Mouse (Mus musculus) frontal cortex, adult 2 months (tissue): Measurements from ENCODE around the gene Pdlim4. TPM values are rescaled to one million over a fixed set of nuclear protein-coding genes. Genes with fewer than 3 reads are reported as not detected.
A peak's percentile ranks its signal among the peaks of the same experiment; 100 is the strongest.

Experiments
- DNase-seq, 2 experiments: peaks; one replicate each; pipeline ENCODE4 v3.0.0; 2022; ENCODE audit warnings: low spot score in 1 of 2; ENCODE audit errors: extremely low spot score in 1 of 2
- polyA plus RNA-seq: library from polyadenylated mRNA; depleted of rRNA; stranded (reverse); fragments of >200 nt; gene quantifications from 2 replicates; pipeline ENCODE4 v1.2.3, GENCODE M21; 2012

Gene Pdlim4
- polyA plus RNA-seq, 1 experiment: 22.6 TPM

DNA sequence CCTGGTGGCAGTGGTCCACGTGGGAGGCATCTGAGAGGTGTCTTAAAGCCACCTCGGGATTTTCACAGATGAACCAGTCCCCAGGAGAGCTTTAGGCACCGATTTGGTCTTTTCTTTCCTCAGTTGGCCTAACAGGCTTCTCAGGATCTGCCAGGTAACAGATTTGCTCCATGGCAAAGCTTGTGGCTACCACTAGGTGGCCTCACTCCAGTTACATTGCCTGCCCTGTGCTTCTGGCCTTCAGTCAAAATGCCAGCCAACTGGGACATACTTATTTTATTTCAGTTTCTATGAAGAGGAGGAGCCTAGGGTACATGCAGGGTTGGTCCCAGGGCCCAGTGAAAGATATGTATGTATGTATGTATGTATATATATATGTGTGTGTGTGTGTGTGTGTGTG, 24.2 kb upstream of the Pdlim4 start:
- DNase-seq: peak in 1 of 2 experiments; percentile 47

DNA sequence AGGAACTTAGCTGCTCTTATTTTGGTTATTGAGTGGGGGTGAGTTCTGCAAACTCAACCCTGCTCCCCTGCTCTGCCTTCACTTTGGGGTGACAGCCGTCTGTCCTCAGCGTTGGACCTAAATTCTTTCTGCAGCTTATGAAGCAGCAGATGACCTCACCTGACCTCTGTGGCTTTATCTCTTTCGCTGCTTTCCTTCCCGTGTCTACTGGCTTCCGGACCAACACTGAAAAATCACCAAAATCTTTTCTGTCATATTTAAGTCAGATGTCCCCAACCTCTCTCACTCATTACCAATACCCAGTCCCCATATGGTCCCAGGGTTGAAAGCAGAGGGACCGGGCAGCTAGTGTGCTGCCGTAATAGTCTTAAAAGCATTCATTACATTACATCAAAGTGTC, 23.4 kb upstream of the Pdlim4 start:
- DNase-seq: no peak

DNA sequence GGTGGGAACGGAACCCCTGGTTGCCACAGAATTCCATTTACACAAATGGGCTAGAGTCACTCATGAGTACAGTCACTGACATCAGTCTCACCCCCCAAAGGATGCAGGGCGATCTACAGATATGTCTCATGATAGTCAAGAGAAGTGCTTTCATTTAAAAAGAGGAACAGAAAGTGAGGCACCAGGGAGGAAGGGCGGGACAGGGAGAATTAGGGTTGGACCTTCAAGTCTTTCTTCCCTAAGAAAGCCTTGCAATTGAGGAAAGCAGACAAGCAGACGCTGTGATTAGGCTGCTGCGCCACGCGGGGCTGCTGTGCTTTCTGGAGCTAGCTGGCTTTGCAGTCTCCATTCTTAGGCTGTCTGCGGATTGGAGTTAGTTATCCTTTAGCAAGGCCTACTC, 22.9 kb upstream of the Pdlim4 start:
- peak in 1 of 2 experiments; percentile 25 for DNase-seq

DNA sequence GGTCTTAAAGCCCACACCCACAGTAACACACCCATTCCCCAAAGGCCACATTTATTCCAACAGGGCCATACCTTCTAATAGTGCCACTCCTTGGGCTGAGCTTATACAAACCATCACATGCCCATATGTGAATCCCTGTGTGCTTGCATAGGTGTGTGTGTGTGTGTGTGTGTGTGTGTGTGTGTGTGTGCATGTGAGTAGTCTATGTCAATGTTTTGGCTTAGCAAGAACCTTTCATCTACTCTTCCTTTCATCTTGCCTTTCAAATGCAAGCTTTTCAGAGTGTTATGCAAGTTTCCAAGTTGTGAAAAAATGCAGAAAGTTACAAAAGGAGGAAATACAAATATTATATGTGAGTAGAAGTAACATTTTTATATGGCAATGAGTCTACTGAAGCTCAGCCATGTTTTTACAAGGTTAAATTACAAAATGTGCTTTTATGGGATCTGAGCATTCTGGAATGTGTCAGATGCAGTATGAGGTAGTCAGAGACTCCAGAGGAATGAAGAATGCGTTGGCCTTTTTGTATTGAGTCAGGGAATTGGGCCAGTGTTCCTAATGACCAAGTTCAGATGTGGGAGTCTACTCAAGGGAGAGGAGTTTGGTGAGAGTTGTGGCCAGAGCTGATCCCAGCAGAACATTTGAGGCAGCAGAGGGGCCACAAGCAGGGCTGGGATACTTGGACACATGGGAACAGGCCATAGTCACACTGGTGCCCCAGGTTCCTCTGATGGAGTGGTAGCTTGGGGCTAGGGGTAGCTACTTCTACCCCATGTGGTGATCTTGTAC, 21.5 kb upstream of the Pdlim4 start:
- no peak for DNase-seq

DNA sequence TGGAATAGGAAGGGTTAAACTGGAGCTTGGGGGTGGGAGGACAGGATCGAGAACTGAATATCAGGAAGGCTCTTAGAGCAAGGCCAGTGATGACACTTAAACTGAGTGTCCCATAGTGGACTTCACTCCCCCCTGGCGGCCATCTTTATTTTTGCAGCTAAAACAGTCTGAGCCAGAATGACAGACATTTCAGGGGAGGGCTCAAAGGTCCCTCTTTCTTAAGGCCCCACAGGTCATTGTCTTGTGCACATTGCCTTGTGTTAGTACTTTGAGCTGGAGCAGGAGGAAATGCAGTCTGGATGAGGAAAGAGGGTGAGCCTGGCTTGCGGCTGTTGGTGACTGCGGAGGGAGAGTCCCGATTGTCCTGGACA, 20.1 kb upstream of the Pdlim4 start:
- DNase-seq: peak in 1 of 2 experiments; percentile 87

DNA sequence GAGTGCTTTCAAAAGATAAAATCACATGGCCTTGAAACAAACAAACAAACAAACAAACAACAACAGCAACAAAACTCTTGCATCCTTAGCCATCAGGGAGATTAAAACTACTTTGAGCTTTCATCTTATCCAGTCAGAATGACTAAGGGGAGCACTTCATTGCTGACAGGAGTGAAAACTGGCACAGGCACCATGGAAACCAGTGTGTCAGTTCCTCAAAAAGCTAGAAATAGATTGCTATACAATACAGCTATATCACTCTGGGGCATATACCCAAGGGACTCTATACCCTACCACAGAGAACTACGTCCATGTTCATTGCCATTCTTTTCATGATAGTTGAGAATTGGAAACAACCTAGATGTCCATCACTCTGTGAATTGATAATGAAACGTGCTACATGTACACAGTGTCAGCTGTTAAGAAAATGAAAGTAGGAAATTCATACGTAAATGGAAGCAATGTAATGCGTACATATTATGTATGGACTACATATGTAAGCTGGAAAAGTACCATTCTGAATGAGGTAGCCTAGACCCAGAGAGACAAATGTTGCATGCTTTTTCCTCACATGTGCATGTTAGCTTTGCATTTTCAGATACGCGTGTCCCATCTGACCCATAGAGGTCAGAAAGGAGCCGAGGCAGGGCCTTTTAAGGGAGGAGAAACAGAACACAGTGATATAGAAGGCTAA, 19.6 kb upstream of the Pdlim4 start:
- peak in 1 of 2 experiments; percentile 35 for DNase-seq

DNA sequence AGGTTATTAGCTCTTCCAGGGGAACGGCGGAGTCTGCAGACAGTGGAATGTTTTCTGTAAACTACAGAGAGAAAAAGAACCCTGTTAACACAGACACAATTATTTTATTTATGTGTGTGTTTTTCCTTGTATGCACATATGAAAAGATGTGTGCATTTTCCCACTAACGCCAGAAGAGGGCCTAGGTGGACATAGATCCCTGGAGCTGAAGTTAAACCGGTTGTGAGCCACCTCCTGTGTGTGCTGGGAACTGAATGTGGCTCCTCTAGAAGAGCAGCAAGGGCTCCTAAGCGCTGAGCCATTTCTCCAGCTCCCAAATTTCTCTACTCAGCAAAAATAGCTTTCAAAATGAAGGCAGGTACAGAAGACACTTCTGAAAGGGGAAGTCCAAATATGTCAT, 17.0 kb upstream of the Pdlim4 start:
- DNase-seq: no peak

DNA sequence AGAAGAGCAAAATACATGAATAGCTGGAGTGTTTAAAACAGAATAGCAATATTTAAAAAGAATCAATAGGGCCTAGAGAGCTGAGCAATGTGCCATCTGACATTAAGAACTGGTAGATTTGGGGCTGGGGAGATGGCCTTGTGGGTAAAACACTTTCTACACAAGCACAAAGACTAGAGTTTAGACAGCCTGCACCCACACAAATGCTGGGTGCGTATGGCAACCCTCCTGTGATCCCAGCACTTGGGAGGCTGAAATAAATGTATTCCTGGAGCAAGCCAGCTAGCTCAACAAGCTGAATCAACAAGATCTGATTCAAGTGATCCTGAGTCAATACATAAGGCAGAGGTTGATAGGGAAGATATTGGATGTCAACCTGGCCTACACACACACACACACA, 16.2 kb upstream of the Pdlim4 start:
- DNase-seq: no peak

DNA sequence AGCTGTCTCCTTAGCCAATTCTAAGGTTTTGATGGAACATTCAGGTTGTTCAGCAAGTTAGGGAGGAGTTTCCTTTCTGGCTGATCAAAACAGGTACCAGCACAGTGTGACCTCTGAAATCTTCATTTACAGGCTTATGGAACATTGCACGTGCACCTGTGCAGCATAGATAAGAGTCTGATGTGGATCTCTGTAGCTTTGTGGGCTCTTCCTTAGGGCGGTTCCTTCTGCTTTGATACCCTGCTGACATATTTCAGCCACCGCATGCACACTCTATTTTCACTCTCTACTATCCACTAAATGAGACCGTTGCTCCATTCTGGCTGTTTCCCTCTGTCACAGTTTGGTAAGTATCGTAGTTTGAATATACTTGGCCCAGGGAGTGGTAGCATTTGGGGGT, 13.9 kb upstream of the Pdlim4 start:
- no peak for DNase-seq

DNA sequence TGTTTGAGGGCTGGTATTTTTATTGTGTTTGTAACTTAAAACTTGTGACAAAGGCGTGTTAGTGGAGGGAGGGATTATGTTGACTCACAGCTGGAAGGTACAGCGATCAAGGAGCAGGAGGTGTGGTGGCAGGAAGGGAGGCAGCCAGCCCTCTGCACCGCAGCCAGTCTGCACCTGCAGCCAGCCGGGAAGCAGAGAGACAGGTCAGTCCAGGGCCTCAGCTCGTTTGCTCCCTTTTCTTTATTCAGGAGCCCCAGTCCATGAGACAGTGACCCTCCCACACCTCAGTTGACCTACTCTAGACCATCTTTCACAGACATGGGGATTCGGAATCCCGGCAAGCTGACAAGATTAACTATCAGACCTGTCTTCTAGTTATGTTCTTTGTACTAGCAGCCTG, 11.6 kb upstream of the Pdlim4 start:
- no peak for DNase-seq

DNA sequence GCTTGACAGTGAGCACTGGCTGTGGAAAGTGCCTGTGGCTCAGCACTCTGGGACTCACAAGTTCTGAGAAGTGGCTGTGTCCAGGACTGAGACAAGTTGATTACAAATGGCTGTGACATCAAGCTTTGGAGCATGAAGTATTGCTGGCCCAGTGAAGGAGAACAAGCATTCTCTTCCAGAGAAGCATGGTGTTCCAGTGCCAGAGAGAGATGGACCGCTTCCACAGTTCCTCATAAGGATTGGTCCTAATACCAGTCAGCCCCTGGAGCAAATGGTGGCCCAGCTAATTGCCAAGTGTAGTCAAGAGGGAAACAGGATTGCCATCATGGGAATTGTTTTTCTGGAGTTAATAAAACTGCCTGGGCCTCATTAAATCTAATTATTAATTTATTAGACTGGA, 7.3 kb upstream of the Pdlim4 start:
- no peak for DNase-seq

DNA sequence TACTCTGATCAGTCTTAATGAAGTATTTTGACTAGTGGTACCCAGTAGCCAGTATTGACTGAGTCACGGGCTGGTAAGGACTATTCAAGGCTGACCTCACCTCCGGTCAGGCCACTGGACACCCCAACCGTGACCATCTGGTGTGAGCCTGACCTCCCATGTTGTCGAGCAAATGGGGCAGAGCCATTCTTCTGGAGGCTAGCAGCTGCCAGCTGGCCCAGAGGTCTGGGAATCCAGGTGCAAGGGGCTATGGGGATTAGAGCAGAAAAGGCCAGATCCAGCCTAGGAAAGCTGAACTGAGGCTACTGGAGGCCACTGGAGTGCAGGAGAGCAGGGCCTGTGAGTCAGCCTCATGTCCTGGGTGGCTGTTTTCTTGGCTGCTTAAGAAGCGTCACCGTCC, 6.5 kb upstream of the Pdlim4 start:
- no peak for DNase-seq

DNA sequence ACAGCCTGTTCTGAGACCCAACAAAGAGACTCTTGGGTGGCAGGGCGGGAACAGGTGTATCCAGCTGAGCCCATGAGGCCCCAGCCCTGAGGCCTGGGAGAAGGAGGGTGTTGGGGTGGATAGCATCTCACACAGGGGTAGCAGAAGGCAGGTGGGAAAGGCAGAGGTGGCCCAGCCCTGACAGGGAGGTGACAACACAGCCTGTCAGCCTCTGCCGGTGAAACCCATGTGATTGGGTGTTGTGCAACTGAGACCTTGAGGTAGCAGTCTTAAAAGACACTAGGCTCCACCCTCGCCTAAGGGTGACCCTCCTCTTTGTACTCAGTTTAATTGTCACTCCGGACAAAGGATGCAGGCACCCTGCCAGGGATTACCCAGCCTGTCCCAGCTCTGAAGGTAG, 4.5 kb upstream of the Pdlim4 start:
- DNase-seq: no peak

DNA sequence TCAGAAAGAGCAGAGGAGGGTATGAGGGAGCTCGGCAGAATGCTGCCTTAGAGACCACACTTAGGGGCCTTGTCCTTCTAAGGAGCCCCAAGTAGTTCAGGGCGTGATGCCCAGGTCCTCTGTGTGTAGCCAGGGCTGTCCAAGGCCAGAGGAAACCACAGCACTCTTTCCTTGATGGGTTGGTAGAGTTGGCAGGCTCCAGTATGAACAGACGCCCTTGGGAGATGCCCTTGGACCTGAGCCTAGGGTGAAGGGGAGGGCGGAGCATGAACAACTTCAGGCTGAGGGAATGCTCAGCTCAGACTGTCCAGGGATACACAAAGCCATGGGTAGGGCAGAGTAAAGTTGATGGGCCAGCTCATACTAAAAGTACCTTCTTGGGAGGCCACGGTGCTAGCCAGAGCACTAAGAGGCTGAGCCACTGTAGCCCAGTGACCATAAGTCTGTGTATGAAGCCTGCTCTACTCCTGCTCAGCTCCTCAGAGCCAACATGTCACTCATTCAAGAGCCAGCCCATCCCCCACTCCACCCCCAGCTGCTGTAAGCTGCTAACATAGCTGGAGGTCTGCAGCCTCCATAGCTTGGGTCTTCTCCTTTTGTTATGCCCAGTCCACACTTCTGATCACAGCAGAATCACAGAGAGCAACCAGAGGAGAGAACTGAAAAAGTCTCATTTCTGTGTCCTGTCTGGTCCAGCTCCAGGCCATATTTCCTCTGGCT, 3.1 kb upstream of the Pdlim4 start:
- no peak for DNase-seq

DNA sequence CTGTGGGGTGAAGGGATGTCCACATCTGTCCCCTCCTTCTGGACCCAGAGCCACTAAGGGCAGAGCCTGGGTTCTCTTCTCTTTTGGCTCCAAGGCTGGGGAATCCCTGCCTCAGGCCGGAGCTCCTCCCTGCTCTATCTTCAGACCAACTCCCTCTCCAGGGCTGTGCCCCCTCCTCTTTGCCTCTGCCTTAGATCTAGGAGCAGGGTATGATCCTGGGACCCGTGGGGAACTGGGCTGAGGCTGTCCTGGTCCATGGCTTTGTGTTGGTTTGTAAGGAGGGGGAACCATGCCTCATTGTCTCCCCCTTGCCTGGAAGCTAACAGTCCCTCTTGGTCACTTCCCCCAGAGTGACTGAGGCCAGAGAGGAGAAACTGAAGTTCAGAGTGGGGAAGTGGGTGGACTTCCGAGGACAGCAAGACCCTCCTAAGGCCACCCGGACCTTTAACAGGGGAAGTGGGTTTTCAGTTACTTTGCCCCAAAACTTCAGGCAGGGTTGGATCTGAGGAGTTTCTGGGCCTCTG, 756 bp downstream of the Pdlim4 start:
- DNase-seq: no peak

DNA sequence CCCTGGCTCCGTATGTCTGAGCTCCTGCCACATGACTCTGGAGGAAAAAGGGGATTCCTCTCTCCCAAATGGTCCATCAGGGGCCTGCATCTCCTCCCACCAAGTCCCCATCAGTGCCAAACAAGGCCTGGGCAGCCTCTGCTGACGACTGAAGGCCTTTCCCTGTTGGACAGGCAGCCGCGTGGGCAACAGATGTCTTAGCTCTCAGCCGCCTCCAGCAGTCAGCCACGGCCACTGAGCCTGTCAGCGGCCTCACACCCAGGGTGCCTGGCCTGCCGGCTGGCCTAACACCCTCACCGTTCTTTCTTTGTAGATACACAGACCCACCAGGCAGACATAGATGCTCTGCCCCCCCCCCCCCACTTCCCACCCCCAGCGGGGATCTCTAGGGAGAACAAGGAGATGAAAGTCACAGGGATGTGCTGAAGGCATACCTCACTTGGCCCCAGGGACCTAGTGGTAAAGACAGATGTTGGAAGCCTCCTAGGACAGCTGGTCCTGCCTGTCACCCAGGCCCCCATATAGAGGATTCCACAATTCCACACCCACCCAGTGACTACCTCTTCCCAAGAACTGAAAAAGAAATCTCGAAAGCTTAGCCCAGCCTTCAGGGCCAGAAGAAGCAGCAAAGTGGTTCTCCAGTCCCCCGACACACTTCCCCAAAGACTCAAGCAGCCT, 1.4 kb downstream of the Pdlim4 start:
- DNase-seq: no peak

DNA sequence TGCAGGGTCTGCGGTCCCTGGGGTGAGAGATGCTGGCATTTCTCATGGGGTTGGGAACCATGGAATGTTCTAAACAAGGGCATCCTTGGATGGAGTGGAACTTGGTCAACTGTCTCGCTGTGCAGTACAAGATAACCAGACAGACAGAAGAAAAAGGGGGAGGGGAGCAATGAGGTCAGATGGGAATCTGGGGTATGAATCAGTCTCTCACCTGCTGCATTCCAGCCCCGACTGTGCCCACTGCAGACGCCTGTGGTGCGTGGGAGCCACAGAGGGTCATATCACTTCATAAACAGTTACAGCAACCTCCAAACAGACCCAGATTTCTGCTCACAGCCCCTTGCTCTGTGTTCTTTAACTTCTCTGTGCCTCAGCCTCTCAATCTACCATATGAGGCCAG, 2.4 kb downstream of the Pdlim4 start:
- no peak for DNase-seq

DNA sequence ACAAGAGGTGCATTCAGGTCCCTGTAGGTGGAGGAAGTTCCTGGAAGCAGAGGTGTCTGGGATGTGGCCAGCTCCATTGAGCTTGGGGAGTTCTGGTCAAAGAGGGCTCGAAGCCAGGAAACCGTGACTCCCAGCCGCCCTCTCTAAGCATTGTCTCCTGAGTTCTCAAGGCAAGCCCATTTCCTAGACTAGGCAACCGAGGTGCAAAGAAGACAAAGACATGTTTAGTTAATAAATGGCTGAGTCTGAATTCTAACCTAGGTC, 3.0 kb downstream of the Pdlim4 start:
- no peak for DNase-seq

DNA sequence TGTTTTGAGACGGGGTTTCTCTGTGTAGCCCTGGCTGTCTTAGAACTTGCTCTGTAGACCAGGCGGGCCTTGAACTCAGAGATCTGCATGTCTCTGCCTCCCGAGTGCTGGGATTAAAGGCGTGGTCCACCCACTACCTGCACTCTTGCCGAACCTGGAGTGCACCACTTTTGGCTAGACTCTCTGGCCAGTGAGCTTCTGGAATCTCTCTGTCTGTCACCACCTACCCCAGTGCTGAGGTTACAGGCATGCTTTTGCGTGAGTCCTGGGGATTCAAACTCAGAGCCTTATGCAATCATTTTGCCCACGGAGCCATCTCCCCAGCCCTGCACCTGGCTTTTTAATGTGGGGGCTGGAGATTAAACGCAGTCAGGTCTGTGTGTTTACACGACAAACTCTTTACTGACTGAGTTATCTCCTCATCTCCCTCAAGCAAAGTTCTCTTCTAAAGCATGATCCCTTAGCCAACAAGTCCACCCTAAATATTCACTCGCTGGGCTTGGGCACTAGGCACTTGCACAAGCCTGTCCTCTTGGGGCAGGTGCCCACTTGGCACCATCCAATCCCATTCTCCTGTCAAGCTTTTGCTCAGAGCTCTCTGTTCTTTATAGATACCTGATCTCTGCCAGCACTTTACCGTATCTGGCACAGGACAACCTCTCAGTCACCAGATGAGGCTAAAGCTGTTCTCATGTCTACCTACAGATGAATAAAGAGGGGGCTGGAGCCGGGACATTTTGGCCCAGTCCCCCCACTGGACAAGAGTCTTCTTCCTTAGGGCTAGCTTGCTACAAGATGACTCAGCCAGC, 3.5 kb downstream of the Pdlim4 start:
- DNase-seq: no peak

DNA sequence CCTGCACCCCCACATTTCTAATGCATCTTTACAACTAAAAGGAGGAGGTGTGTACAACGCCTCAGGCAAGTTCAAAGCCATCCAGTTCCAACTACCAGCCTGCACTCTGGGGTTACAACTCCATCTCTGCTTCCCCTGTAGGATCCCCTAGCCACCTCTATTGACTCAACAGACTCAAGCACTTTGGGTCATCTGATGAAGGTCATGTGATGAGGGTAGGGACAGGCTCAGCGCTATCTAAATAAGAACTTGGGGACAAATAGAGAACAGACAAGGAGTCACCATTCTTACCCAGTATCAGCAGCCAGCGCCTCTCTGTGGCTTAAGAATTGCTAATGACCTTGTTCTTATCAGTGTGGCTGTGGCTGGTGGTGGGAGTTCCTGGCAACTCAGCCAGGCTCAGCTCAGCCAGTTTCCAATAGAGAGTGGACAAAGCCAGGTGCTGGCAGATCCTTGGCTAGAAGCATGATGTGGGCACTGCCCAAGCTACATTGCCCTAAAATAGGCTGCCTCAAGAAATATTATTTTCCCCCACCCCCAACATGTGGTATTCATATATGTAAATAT, 4.3 kb downstream of the Pdlim4 start:
- DNase-seq: no peak
